Mouse (Mus musculus) frontal cortex, postnatal 36 days (tissue): ENCODE measurements around the gene Gm7879.

Source experiments
- DNase-seq, 2 experiments: peaks; one replicate each; pipeline ENCODE4 v3.0.0; 2022; ENCODE audit warnings: low spot score in 2 of 2

Gene Gm7879

DNA sequence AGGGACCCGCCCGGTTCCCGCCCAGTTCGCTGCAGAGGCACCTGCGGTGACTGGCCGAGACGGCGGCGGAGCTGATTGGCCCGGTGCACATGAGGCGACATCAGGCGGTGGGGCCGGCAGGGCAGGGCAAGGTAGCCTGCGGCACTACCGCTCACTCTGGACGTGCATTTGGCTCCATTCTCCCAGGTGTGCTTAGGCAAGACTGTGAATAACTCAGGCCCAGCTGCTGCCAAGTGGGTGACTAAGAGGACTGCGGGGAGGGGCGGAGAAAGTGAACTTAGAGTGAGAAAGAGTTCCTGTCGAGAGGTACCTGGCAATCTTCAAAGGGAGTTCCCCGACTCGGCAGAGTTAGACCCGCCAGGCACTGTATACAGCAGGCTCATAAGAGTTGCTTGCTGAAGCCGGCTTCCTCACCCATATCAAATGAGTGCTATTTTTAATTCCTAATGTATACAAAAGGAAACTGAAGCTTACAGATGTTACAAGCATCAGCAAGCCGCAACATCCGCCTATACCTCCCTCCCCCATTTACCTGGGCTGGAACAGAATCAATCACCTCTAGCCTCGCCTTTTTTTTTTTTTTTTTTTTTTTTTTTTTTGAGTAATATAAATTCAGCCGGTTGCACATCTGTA, 35.3 kb downstream of the Gm7879 start:
- DNase-seq = peak in 1 of 2 experiments; percentile 11

DNA sequence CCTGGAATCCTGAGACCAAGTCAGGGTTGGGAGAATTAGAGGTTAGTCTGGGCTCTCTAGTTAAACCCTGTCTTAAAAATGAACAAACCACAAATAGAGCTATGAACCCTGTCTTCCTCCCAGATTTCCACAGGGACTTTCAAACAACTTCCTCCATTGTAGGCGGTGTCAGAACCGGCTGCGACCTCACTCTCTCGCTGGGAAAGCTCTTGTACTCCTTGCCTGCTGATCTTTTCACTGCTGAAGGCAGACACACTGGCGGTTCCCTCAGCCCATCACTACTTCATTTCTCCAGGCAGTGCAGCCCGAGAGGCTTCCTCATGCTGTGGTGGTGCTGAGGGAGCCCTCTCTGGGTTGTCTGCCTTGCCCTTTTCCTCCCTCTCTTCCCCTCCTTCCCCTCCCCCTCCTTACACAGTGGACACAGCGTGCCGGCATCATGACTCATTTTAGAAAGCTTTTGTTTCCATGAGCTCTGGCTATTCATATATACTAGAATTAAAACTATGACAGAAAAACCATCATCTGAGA, 35.9 kb downstream of the Gm7879 start:
- DNase-seq = peak in 1 of 2 experiments; percentile 2

DNA sequence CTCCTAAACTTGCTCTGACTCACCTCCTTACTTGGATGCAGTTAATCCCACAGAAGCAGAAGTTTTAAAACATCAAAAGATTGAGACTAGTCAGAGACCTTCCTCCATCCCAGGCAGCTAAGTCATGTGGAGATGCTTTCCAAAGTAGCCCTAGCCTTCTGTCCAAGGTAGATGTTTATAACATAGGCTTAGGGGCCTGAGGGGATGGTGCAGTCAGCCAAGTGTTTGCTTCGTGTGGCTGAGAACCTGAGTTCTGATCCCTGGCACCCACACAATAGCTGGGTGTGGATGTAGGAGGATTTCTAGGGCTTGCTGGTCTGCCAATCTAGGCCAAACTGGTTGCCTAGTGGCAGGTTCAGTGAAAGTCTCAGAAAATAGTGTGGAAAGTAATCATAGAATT, 40.3 kb downstream of the Gm7879 start:
- no peak for DNase-seq

DNA sequence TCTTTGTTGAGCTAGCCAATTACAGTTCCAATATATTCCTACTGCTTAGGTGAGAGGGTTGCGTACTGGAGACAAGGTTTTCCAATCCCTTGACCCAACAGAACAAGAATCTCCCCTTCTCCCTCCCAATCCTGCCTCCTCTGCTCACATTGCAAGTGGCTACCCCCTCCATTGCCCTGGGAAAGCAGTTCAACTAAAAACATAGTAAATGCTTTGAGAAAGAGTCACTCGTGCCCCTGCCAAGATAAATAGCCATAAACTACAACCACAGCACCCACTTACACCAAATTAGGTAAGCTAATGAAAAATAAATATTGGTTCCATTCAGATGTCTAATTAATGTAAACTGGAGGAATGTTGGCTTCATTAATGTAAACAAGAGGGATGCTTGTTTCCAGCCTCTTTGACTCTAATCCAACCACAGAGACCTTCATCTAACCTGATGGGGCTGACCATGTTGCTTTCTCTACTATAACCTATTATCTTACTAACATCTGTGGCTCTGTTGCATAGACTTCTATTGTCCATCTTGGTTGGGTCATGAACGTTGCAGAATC, 47.0 kb downstream of the Gm7879 start:
- no peak for DNase-seq

DNA sequence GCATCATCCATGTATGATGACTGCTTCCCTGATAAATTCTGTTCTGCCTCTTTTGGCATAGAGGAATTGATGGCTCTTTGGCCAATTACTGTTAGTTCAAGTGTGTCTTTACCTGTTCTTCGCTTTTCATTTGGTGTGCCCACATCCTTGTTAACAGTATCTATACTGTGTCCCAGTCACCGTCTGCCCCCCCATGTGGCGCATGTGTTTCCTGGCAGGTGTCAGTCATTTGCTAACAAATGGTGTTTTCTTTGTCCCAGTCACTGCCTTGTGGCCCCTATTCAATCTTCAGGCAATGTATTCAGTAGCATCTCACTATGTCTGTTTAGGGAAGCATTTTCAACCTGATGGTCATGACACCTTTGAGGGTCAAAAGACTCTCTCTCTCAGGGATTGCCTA, 48.1 kb downstream of the Gm7879 start:
- no peak for DNase-seq
